Mouse (Mus musculus) monocyte, adult 5-6 weeks (primary cell): ENCODE data around the gene Nxph1. TPM values are rescaled to one million over a fixed set of nuclear protein-coding genes. Genes with fewer than 3 reads are reported as not detected.

Source experiments
- total RNA-seq: library from RNA; stranded (forward); fragments of 200-1000, 200-491, 200-594 nt; gene quantifications from 3 replicates; pipeline ENCODE4 v1.2.3, GENCODE M21; 2017

The Nxph1 gene
- total RNA-seq, 1 experiment from 2014 or later: not detected

Other genes starting within 250 kb of the Nxph1 start
- gene Ica1, start 169.9 kb upstream of the Nxph1 start, total RNA-seq: 0.39 to 4.6 TPM (median 3.5 TPM) in 3 replicates